Mouse (Mus musculus) heart, adult 2 months (tissue): ENCODE measurements around the gene Olfr620. TPM values are rescaled to one million over a fixed set of nuclear protein-coding genes. Genes with fewer than 3 reads are reported as not detected.

Source experiments
- DNase-seq, 2 experiments: peaks; one replicate each; pipeline ENCODE4 v3.0.0; 2021
- H3K27ac ChIP-seq: fragments of 200-600 bp; 2 replicates; pipeline ENCODE4 v1.8.1; 2022
- H3K27me3 ChIP-seq: fragments of 200-500 bp; 2 replicates; pipeline ENCODE4 v1.6.1; 2012; ENCODE audit warnings: mild to moderate bottlenecking, low read length, inconsistent platforms, mixed read lengths; ENCODE audit not compliant: control insufficient read depth, insufficient read depth
- H3K36me3 ChIP-seq: fragments of 200-500 bp; 2 replicates; pipeline ENCODE4 v1.6.1; 2012; ENCODE audit warnings: low read length, inconsistent platforms; ENCODE audit not compliant: control insufficient read depth, insufficient read depth
- H3K4me1 ChIP-seq: fragments of 200-500 bp; 2 replicates; pipeline ENCODE4 v1.6.1; 2011; ENCODE audit warnings: low read length; ENCODE audit not compliant: control insufficient read depth, insufficient read depth
- H3K4me3 ChIP-seq: fragments of 200-600 bp; 2 replicates; pipeline ENCODE4 v1.8.1; 2022
- H3K79me2 ChIP-seq: fragments of 200-500 bp; replicated peaks from 2 replicates; pipeline ENCODE4 v1.6.1; 2012; ENCODE audit warnings: mild to moderate bottlenecking, inconsistent platforms, low read length, moderate library complexity, mixed read lengths; ENCODE audit not compliant: control insufficient read depth, insufficient read depth
- H3K9ac ChIP-seq: fragments of 200-500 bp; 2 replicates; pipeline ENCODE4 v1.6.1; 2012; ENCODE audit warnings: low read depth, mild to moderate bottlenecking, control low read depth, inconsistent platforms, low read length, mixed read lengths
- CTCF ChIP-seq: fragments of 200-600 bp; IDR thresholded peaks from 2 replicates; pipeline ENCODE4 v1.8.1; 2022; ENCODE audit warnings: antibody characterized with exemption, mild to moderate bottlenecking, moderate library complexity
- EP300 ChIP-seq: fragments of 200-500 bp; IDR thresholded peaks from 2 replicates; pipeline ENCODE4 v1.6.1; 2011; ENCODE audit warnings: low read depth, low read length, control low read depth; ENCODE audit not compliant: insufficient read depth
- POLR2A ChIP-seq: fragments of 200-500 bp; IDR thresholded peaks from 2 replicates; pipeline ENCODE4 v1.6.1; 2011; ENCODE audit warnings: mild to moderate bottlenecking, low read depth, low read length, control low read depth; ENCODE audit not compliant: insufficient read depth
- WGBS: fragments of 180-500 bp; shearing (Covaris S2); methylation state at CpG from one replicate; pipeline ENCODE4 v1.1.7; 2018; 5-methylcytosine and 5-hydroxymethylcytosine counted together
- intact Hi-C: fragments of 180-260 bp; cut with DNase I; formaldehyde crosslinking; loops from one replicate; pipeline ENCODE4 v1.15.1; 2025
- microRNA-seq, 2 experiments: library from miRNA; unstranded; fragments of <30 nt; microRNA quantifications; one replicate each; pipeline ENCODE4 v1.2.0; 2021
- polyA plus RNA-seq: library from polyadenylated mRNA; depleted of rRNA; stranded (reverse); fragments of >200 nt; gene quantifications from 2 replicates; pipeline ENCODE4 v1.2.3, GENCODE M21; 2012; rRNA removed
- total RNA-seq, 2 experiments: library from RNA; stranded (reverse); gene quantifications; 2 replicates each; pipeline ENCODE4 v1.2.3; 2021

The Olfr620 gene
- total and polyA plus RNA-seq, 3 experiments: not detected

DNA sequence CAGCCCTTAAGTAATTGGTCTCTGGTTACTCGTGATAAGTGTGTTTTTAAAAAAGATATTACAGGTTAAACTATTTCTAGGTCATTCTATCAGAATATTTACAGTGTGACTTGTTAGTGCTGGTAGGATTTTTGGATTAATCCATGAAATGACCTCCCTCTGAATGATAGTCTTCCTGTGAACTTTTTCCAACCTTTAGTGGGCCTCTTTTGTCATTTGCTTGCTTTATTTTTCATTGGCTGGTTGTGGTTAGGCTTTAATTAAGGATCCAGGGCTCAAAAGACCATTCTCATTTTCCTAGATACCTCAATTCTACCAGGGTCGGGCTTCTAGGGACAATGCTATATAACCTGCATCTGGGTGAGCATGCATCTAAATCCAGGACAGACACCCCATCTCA lies 22.5 kb downstream of the Olfr620 start, which contains the start of gene Olfr618:
Gene Olfr618, plus strand, starts transcription at position 301 of the 400 bp plus-strand sequence.
- no peak for DNase-seq
- no peaks in the 10 kb centered on the region for H3K36me3 ChIP-seq
- H3K4me1 ChIP-seq: no peaks in the 10 kb centered on the region
- no peak for TF ChIP-seq CTCF
- no peak for TF ChIP-seq EP300
- TF ChIP-seq POLR2A: no peak
- no peaks in the 10 kb centered on the region for H3K79me2 ChIP-seq
- no peak within 1 kb of the TSS for H3K4me3 ChIP-seq
- no peak within 1 kb of the TSS for H3K27ac ChIP-seq
- WGBS: 45% methylated on average over 2 of the region's 2 CpGs
- no peaks in the 10 kb centered on the region for H3K27me3 ChIP-seq
- intact Hi-C loops: no loop called here
- H3K9ac ChIP-seq: no peak within 1 kb of the TSS

- Histone ChIP-seq H3K9ac (no peak within 1 kb of the TSS), H3K4me3 (no peak within 1 kb of the TSS)
- 59% methylated on average over 1 of the region's 1 CpGs for WGBS
Observed at GRCm38 (mm10) chr7:103572761-103573160, 39.6 kb downstream of the Olfr620 start, which contains the start of gene Olfr617. Gene Olfr617 (plus strand): TSS chr7:103573061.

DNA sequence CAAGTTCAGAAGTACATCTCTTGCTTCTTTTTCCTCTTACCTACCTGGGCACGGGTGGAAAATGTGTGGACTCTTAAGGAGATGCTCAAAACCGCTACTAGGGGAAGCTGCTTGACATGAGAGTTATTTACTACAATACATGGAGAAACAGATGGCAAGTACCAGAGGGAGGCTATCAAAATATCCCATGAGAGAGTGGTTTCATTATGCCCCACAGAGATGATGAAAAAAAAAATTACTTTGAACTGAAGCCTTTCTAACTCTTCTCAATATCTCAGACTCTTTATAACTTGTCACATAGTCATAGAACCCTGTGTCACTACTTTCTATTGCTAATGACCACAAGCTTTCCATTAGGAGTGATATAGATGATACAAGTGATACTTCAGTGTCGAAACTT lies 43.3 kb downstream of the Olfr620 start, which contains the start of gene Olfr616:
Gene Olfr616, minus strand, starts transcription at position 101 of the 400 bp plus-strand sequence.
- H3K9ac ChIP-seq: no peak within 1 kb of the TSS
- H3K4me1 ChIP-seq: no peaks in the 10 kb centered on the region
- H3K36me3 ChIP-seq: no peaks in the 10 kb centered on the region
- TF ChIP-seq POLR2A: no peak
- TF ChIP-seq CTCF: no peak
- no peak for TF ChIP-seq EP300
- H3K4me3 ChIP-seq: no peak within 1 kb of the TSS
- 64% methylated on average over 3 of the region's 3 CpGs for WGBS
- no peak within 1 kb of the TSS for H3K27ac ChIP-seq
- no peaks in the 10 kb centered on the region for H3K79me2 ChIP-seq
- no peak for DNase-seq
- no peaks in the 10 kb centered on the region for H3K27me3 ChIP-seq
- intact Hi-C loops: no loop called here

More at GRCm38 (mm10) chr7:103572761-103573160, 39.6 kb downstream of the Olfr620 start, which contains the start of gene Olfr617:
- Histone ChIP-seq H3K27ac (no peak within 1 kb of the TSS), H3K79me2 (no peaks in the 10 kb centered on the region), H3K36me3 (no peaks in the 10 kb centered on the region), H3K4me1 (no peaks in the 10 kb centered on the region), H3K27me3 (no peaks in the 10 kb centered on the region)
- intact Hi-C loops: no loop called here
- DNase-seq: no peak
- TF ChIP-seq EP300 (no peak), POLR2A (no peak), CTCF (no peak)

- 76% methylated on average over 2 of the region's 2 CpGs for WGBS
- Histone ChIP-seq H3K27ac (no peak within 1 kb of the TSS), H3K9ac (no peak within 1 kb of the TSS), H3K36me3 (no peaks in the 10 kb centered on the region), H3K4me1 (no peaks in the 10 kb centered on the region), H3K27me3 (no peaks in the 10 kb centered on the region), H3K4me3 (no peak within 1 kb of the TSS), H3K79me2 (no peaks in the 10 kb centered on the region)
- no peak for DNase-seq
- TF ChIP-seq CTCF (no peak), EP300 (no peak)
- intact Hi-C loops: no loop called here
Observed at GRCm38 (mm10) chr7:103555779-103556178, 56.6 kb downstream of the Olfr620 start, which contains the start of gene Olfr615. Gene Olfr615 (plus strand): TSS chr7:103556079.

Small RNA genes within 50 kb of the gene (microRNA-seq; reads per million reads assigned to microRNA genes)
- 0 reads per million in 2 experiments for gene Gm26506

Other genes starting within 250 kb of the Olfr620 start
Only the 30 nearest of the 33 such genes appear.
- gene Olfr603, start 226.4 kb downstream of the Olfr620 start, total RNA-seq: not detected
- not detected in 2 replicates for gene Olfr603, start 226.4 kb downstream of the Olfr620 start, polyA plus RNA-seq
- gene Usp17lc, start 197.5 kb downstream of the Olfr620 start, total RNA-seq: not detected
- not detected in 2 replicates for gene Usp17lc, start 197.5 kb downstream of the Olfr620 start, polyA plus RNA-seq
- not detected for gene Olfr605, start 167.1 kb downstream of the Olfr620 start, total RNA-seq
- not detected in 2 replicates for gene Olfr605, start 167.1 kb downstream of the Olfr620 start, polyA plus RNA-seq
- not detected for gene Olfr606, start 163.5 kb downstream of the Olfr620 start, total RNA-seq
- not detected in 2 replicates for gene Olfr606, start 163.5 kb downstream of the Olfr620 start, polyA plus RNA-seq
- not detected for gene Olfr607, start 148.4 kb downstream of the Olfr620 start, total RNA-seq
- not detected in 2 replicates for gene Olfr607, start 148.4 kb downstream of the Olfr620 start, polyA plus RNA-seq
- not detected for gene Olfr608, start 142.7 kb downstream of the Olfr620 start, total RNA-seq
- gene Olfr608, start 142.7 kb downstream of the Olfr620 start, polyA plus RNA-seq: not detected in 2 replicates
- not detected for gene Olfr609, start 114.5 kb downstream of the Olfr620 start, total RNA-seq
- not detected in 2 replicates for gene Olfr609, start 114.5 kb downstream of the Olfr620 start, polyA plus RNA-seq
- gene Olfr610, start 100.4 kb downstream of the Olfr620 start, total RNA-seq: not detected
- gene Olfr610, start 100.4 kb downstream of the Olfr620 start, polyA plus RNA-seq: not detected in 2 replicates
- not detected for gene Olfr611, start 91.7 kb downstream of the Olfr620 start, total RNA-seq
- gene Olfr611, start 91.7 kb downstream of the Olfr620 start, polyA plus RNA-seq: not detected in 2 replicates
- gene Olfr612, start 69.8 kb downstream of the Olfr620 start, total RNA-seq: not detected
- gene Olfr612, start 69.8 kb downstream of the Olfr620 start, polyA plus RNA-seq: not detected in 2 replicates
- not detected for gene Olfr613, start 64.5 kb downstream of the Olfr620 start, total RNA-seq
- gene Olfr613, start 64.5 kb downstream of the Olfr620 start, polyA plus RNA-seq: not detected in 2 replicates
- not detected for gene Olfr615, start 56.5 kb downstream of the Olfr620 start, total RNA-seq
- gene Olfr615, start 56.5 kb downstream of the Olfr620 start, polyA plus RNA-seq: not detected in 2 replicates
- gene Olfr616, start 43.4 kb downstream of the Olfr620 start, total RNA-seq: not detected
- gene Olfr616, start 43.4 kb downstream of the Olfr620 start, polyA plus RNA-seq: not detected in 2 replicates
- gene Olfr617, start 39.5 kb downstream of the Olfr620 start, total RNA-seq: not detected
- gene Olfr617, start 39.5 kb downstream of the Olfr620 start, polyA plus RNA-seq: not detected in 2 replicates
- gene Olfr618, start 22.4 kb downstream of the Olfr620 start, total RNA-seq: not detected
- not detected in 2 replicates for gene Olfr618, start 22.4 kb downstream of the Olfr620 start, polyA plus RNA-seq
- not detected for gene Olfr619, start 12.0 kb downstream of the Olfr620 start, total RNA-seq
- not detected in 2 replicates for gene Olfr619, start 12.0 kb downstream of the Olfr620 start, polyA plus RNA-seq
- gene Olfr622, start 30.2 kb upstream of the Olfr620 start, total RNA-seq: not detected
- gene Olfr622, start 30.2 kb upstream of the Olfr620 start, polyA plus RNA-seq: not detected in 2 replicates
- gene Olfr623, start 51.2 kb upstream of the Olfr620 start, total RNA-seq: not detected
- gene Olfr623, start 51.2 kb upstream of the Olfr620 start, polyA plus RNA-seq: not detected in 2 replicates
- gene Olfr624, start 58.7 kb upstream of the Olfr620 start, total RNA-seq: not detected
- 0.03 TPM in 1 of 2 replicates, not detected in the other for gene Olfr624, start 58.7 kb upstream of the Olfr620 start, polyA plus RNA-seq
- not detected for gene Olfr625-ps1, start 70.2 kb upstream of the Olfr620 start, total RNA-seq
- gene Olfr625-ps1, start 70.2 kb upstream of the Olfr620 start, polyA plus RNA-seq: not detected in 2 replicates
- gene Olfr243, start 102.1 kb upstream of the Olfr620 start, total RNA-seq: not detected
- gene Olfr243, start 102.1 kb upstream of the Olfr620 start, polyA plus RNA-seq: not detected in 2 replicates
- not detected for gene Olfr628, start 117.8 kb upstream of the Olfr620 start, total RNA-seq
- not detected in 2 replicates for gene Olfr628, start 117.8 kb upstream of the Olfr620 start, polyA plus RNA-seq
- not detected for gene Olfr629, start 132.4 kb upstream of the Olfr620 start, total RNA-seq
- gene Olfr629, start 132.4 kb upstream of the Olfr620 start, polyA plus RNA-seq: not detected in 2 replicates
- gene Olfr630, start 144.8 kb upstream of the Olfr620 start, total RNA-seq: not detected
- gene Olfr630, start 144.8 kb upstream of the Olfr620 start, polyA plus RNA-seq: not detected in 2 replicates
- not detected for gene Olfr69, start 159.1 kb upstream of the Olfr620 start, total RNA-seq
- gene Olfr69, start 159.1 kb upstream of the Olfr620 start, polyA plus RNA-seq: not detected in 2 replicates
- not detected for gene Olfr68, start 167.2 kb upstream of the Olfr620 start, total RNA-seq
- gene Olfr68, start 167.2 kb upstream of the Olfr620 start, polyA plus RNA-seq: not detected in 2 replicates
- gene Olfr67, start 179.3 kb upstream of the Olfr620 start, total RNA-seq: not detected
- not detected in 2 replicates for gene Olfr67, start 179.3 kb upstream of the Olfr620 start, polyA plus RNA-seq
- gene Hbb-bt, start 201.5 kb upstream of the Olfr620 start, total RNA-seq: 1,000 to 10,000 TPM in 1 of 2 experiments, 100 to 1,000 TPM in 1; 558 to 4,688 TPM
- 954 and 7,998 TPM in 2 replicates for gene Hbb-bt, start 201.5 kb upstream of the Olfr620 start, polyA plus RNA-seq
- gene Hbb-bs, start 215.6 kb upstream of the Olfr620 start, total RNA-seq: over 10,000 TPM in 1 of 2 experiments, 1,000 to 10,000 TPM in 1; 5,780 to 41,164 TPM
- 10,215 and 68,774 TPM in 2 replicates for gene Hbb-bs, start 215.6 kb upstream of the Olfr620 start, polyA plus RNA-seq
- not detected for gene Hbb-bh2, start 228.0 kb upstream of the Olfr620 start, total RNA-seq
- gene Hbb-bh2, start 228.0 kb upstream of the Olfr620 start, polyA plus RNA-seq: not detected in 2 replicates